Mouse (Mus musculus): ENCODE data around the gene Ide.

Ide gene

GRCm38 (mm10) chr19:37337752-37338151 lies at the start of gene Ide:
Gene Ide, minus strand, starts transcription at chr19:37337852.
- CTCF ChIA-PET: interaction anchor here (0.6 kb wide), 1 partner anchor 193 kb away, joined by 3 read pairs; no protein-coding TSS in a partner anchor

- CTCF ChIA-PET: no interaction called here
These were observed 48.5 kb upstream of the Ide start for GRCm38 (mm10) chr19:37386126-37386525.

- CTCF ChIA-PET: interaction anchor here (0.6 kb wide), 1 partner anchor 440 kb away, joined by 7 read pairs; no protein-coding TSS in a partner anchor
These were observed 41.2 kb upstream of the Ide start for GRCm38 (mm10) chr19:37378816-37379215.

- CTCF ChIA-PET: interaction anchor here (0.6 to 0.7 kb wide), 3 partner anchors 22 to 445 kb away, joined by 3 to 28 read pairs (median 3); no protein-coding TSS in a partner anchor
These were observed 39.8 kb upstream of the Ide start for GRCm38 (mm10) chr19:37377404-37377990.

- CTCF ChIA-PET: interaction anchor here (0.6 to 0.7 kb wide), 3 partner anchors 34 to 444 kb away, joined by 4 to 28 read pairs (median 5); partner anchors contain the start of gene Exoc6
These were observed 39.2 kb upstream of the Ide start for GRCm38 (mm10) chr19:37376841-37377240.

GRCm38 (mm10) chr19:37375755-37376615 lies 38.3 kb upstream of the Ide start, which contains the start of gene Kif11:
Gene Kif11, plus strand, starts transcription at chr19:37376403.
- CTCF ChIA-PET: interaction anchor here (0.6 to 0.7 kb wide), 2 partner anchors 42 to 174 kb away, joined by 4 to 7 read pairs; partner anchors contain the start of gene Exoc6

GRCm38 (mm10) chr19:37374941-37375754 lies 37.5 kb upstream of the Ide start:
- CTCF ChIA-PET: interaction anchor here (0.6 to 0.7 kb wide), 3 partner anchors 43 to 454 kb away, joined by 5 to 7 read pairs (median 6); no protein-coding TSS in a partner anchor

GRCm38 (mm10) chr19:37370356-37370755 lies 32.7 kb upstream of the Ide start:
- CTCF ChIA-PET: interaction anchor here (0.6 to 0.7 kb wide), 3 partner anchors 35 to 441 kb away, joined by 3 to 6 read pairs (median 3); no protein-coding TSS in a partner anchor

GRCm38 (mm10) chr19:37369921-37370320 lies 32.3 kb upstream of the Ide start:
- CTCF ChIA-PET: interaction anchor here (0.7 to 0.9 kb wide), 2 partner anchors 35 to 455 kb away, joined by 3 read pairs; no protein-coding TSS in a partner anchor

GRCm38 (mm10) chr19:37368990-37369389 lies 31.3 kb upstream of the Ide start:
- CTCF ChIA-PET: interaction anchor here (0.6 to 0.9 kb wide), 2 partner anchors 21 to 454 kb away, joined by 3 to 5 read pairs; no protein-coding TSS in a partner anchor

- CTCF ChIA-PET: no interaction called here
These were observed 25.7 kb upstream of the Ide start for GRCm38 (mm10) chr19:37363128-37363939.

GRCm38 (mm10) chr19:37362545-37362944 lies 24.9 kb upstream of the Ide start:
- CTCF ChIA-PET: interaction anchor here (0.6 kb wide), 1 partner anchor 1065 kb away, joined by 9 read pairs; no protein-coding TSS in a partner anchor

GRCm38 (mm10) chr19:37360044-37360443 lies 22.4 kb upstream of the Ide start:
- CTCF ChIA-PET: no interaction called here

GRCm38 (mm10) chr19:37353331-37353730 lies 15.7 kb upstream of the Ide start:
- CTCF ChIA-PET: no interaction called here

GRCm38 (mm10) chr19:37352756-37353155 lies 15.1 kb upstream of the Ide start:
- CTCF ChIA-PET: no interaction called here

- CTCF ChIA-PET: no interaction called here
These were observed 11.3 kb upstream of the Ide start for GRCm38 (mm10) chr19:37348952-37349351.

- CTCF ChIA-PET: no interaction called here
These were observed 10.7 kb upstream of the Ide start for GRCm38 (mm10) chr19:37348331-37348730.

GRCm38 (mm10) chr19:37346258-37346657 lies 8.6 kb upstream of the Ide start:
- CTCF ChIA-PET: no interaction called here

- CTCF ChIA-PET: no interaction called here
These were observed 6.2 kb upstream of the Ide start for GRCm38 (mm10) chr19:37343899-37344298.

GRCm38 (mm10) chr19:37340931-37341330 lies 3.3 kb upstream of the Ide start:
- CTCF ChIA-PET: no interaction called here
